Mouse (Mus musculus) forebrain, embryonic 11.5 days (tissue): ENCODE data around the gene Ndufaf8. TPM values are rescaled to one million over a fixed set of nuclear protein-coding genes. Genes with fewer than 3 reads are reported as not detected.

Experiments used
- ATAC-seq: fragments of 200-750 bp; cut with Nextera tagmentation; replicated peaks from 2 replicates; pipeline ENCODE4 v1.8.0; 2017; ENCODE audit warnings: moderate TSS enrichment; ENCODE audit not compliant: low FRiP score
- DNase-seq: peaks from one replicate; pipeline ENCODE4 v3.0.0-alpha.2; 2017; ENCODE audit warnings: low spot score
- H3K27ac ChIP-seq: fragments of 300-500 bp; sonication (generic); 2 replicates; pipeline ENCODE4 v1.5.1; 2014; ENCODE audit warnings: low read depth, low read length
- H3K27me3 ChIP-seq: fragments of 300-500 bp; sonication (generic); 2 replicates; pipeline ENCODE4 v1.6.1; 2014; ENCODE audit warnings: mild to moderate bottlenecking, low read length, mixed read lengths; ENCODE audit not compliant: control insufficient read depth, insufficient read depth
- H3K36me3 ChIP-seq: fragments of 300-500 bp; sonication (generic); 2 replicates; pipeline ENCODE4 v1.6.1; 2014; ENCODE audit warnings: mild to moderate bottlenecking, low read length, moderate library complexity, mixed read lengths; ENCODE audit not compliant: control insufficient read depth, insufficient read depth
- H3K4me1 ChIP-seq: fragments of 300-500 bp; sonication (generic); replicated peaks from 2 replicates; pipeline ENCODE4 v1.6.1; 2014; ENCODE audit warnings: low read length, mixed read lengths; ENCODE audit not compliant: control insufficient read depth, insufficient read depth
- H3K4me2 ChIP-seq: fragments of 300-500 bp; sonication (generic); 2 replicates; pipeline ENCODE4 v1.6.1; 2014; ENCODE audit warnings: low read depth, mild to moderate bottlenecking, low read length, moderate library complexity, mixed read lengths; ENCODE audit not compliant: severe bottlenecking
- H3K4me3 ChIP-seq: fragments of 300-500 bp; sonication (generic); 2 replicates; pipeline ENCODE4 v1.5.1; 2014; ENCODE audit warnings: low read depth, low read length
- H3K9ac ChIP-seq: fragments of 300-500 bp; sonication (generic); 2 replicates; pipeline ENCODE4 v1.6.1; 2014; ENCODE audit warnings: low read length
- H3K9me3 ChIP-seq: fragments of 300-500 bp; sonication (generic); 2 replicates; pipeline ENCODE4 v1.6.1; 2016; ENCODE audit warnings: low read length, mixed read lengths; ENCODE audit not compliant: control insufficient read depth
- WGBS: fragments of 180-500 bp; shearing (Covaris S2); extraction: QIAGEN DNeasy Blood & Tissue Kit; methylation state at CpG from one replicate; pipeline ENCODE4 v1.1.7; 2014; 5-methylcytosine and 5-hydroxymethylcytosine counted together
- polyA plus RNA-seq: library from polyadenylated mRNA; unstranded; fragments of >200 nt; fragmentation: Nextera tagmentation; extraction: Ambion mirVana; gene quantifications from 2 replicates; pipeline ENCODE4 v1.2.1, GENCODE M21; 2014

The Ndufaf8 gene
- 65.2 and 69.9 TPM in 2 replicates for polyA plus RNA-seq

DNA sequence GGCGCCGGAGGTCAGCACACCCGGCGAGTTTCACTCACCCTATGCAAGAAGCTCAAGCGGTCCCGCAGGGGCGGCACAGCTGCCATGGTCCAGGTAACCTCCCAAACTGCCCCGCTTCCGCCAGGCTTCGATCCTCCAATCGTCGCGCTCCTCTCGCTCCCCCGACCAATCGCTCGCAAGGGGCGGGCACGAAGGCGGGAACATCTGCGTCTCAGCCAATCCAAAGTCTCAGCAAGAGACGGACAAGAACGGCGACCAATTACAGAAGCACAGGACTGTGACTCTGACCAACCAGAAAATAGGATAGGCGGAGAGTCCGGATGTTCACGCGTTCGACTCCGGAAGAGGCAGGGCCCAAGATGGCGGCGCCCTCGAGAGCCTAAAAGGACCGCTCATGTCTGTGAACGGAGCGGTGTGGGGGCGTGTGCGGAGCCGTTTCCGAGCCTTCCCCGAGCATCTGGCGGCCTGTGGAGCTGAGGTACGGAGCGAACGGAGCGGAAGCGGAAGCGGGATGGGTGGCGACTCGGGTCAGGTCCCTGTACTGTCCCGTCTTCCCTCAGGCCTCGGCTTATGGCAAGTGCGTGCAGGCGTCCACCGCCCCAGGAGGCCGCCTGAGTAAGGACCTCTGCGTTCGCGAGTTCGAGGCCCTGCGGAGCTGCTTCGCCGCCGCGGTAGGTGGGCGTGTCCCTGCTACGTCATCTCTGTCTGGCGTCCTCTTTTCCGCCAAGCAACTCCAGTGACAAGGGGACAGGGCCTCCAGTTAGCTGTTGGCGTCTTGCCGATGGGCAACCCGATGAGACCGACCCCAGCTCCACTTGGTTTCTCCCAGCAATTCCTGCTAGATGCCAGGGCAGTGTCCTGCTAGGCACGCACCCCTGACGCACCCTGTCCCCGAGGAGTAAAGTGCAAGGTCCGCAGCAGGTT, at the start of gene Ndufaf8, which contains the start of gene Tepsin:
Gene Ndufaf8 (plus strand): TSS at position 341 of the 924 bp plus-strand sequence.
Gene Tepsin (minus strand): TSS at position 144 of the 924 bp plus-strand sequence.
- WGBS, result under 1% methylated on average over 77 of the region's 77 CpGs
- peak; percentile 98 for ATAC-seq
- Histone ChIP-seq H3K9me3 (no peaks in the 10 kb centered on the region), H3K27me3 (no peaks in the 10 kb centered on the region), H3K4me3 (peak within 1 kb of the TSS; percentile 87), H3K27ac (peak within 1 kb of the TSS; percentile 82), H3K4me1 (peaks cover 16% of the 10 kb centered on the region), H3K4me2 (peak within 1 kb of the TSS; percentile 92), H3K36me3 (no peaks in the 10 kb centered on the region), H3K9ac (peak within 1 kb of the TSS; percentile 81)
- DNase-seq, result peak; percentile 98

DNA sequence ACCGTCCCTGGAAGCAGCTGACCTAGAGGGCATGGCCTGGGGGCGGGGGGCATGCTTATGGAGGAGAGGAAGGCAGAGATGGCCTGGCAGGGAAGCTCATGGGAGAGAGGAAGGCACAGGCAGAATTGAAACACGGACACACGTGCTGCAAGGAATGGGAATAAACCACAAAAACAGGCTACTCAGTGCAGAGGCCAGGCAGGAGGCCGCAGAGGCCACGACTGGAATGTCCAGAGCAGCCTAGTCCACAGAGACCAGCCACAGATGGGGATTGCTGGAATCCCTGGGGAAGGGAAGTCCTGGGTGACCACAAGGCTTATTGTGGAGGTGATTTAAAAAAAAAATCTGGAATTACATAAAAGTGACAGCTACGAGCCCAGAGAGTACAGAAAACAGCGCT, 49.7 kb upstream of the Ndufaf8 start:
- no peak overlapping the region for H3K4me3 ChIP-seq
- peaks cover 18% of the 10 kb centered on the region for H3K4me1 ChIP-seq
- no peak overlapping the region for H3K4me2 ChIP-seq
- WGBS, result 84% methylated on average over 8 of the region's 8 CpGs
- ATAC-seq, result no peak
- no peaks in the 10 kb centered on the region for H3K36me3 ChIP-seq
- H3K27ac ChIP-seq, result no peak overlapping the region
- H3K27me3 ChIP-seq, result peaks cover 14% of the 10 kb centered on the region
- no peaks in the 10 kb centered on the region for H3K9me3 ChIP-seq
- no peak overlapping the region for H3K9ac ChIP-seq
- DNase-seq, result no peak

- Histone ChIP-seq H3K4me3 (no peak overlapping the region), H3K9me3 (no peaks in the 10 kb centered on the region), H3K36me3 (no peaks in the 10 kb centered on the region), H3K9ac (no peak overlapping the region), H3K4me1 (peaks cover 12% of the 10 kb centered on the region), H3K4me2 (no peak overlapping the region), H3K27ac (no peak overlapping the region), H3K27me3 (peaks cover 14% of the 10 kb centered on the region)
- WGBS, result 47% methylated on average over 14 of the region's 14 CpGs
- ATAC-seq (no peak), DNase-seq (no peak)
Measured at GRCm38 (mm10) chr11:120051124-120051811, 47.5 kb upstream of the Ndufaf8 start.

- Histone ChIP-seq H3K9me3 (no peaks in the 10 kb centered on the region), H3K4me2 (no peak overlapping the region), H3K27ac (no peak overlapping the region), H3K4me3 (no peak overlapping the region), H3K27me3 (peaks cover 14% of the 10 kb centered on the region), H3K4me1 (peaks cover 8% of the 10 kb centered on the region; the same call in 1 of the 2 replicates), H3K9ac (no peak overlapping the region), H3K36me3 (no peaks in the 10 kb centered on the region)
- ATAC-seq (no peak), DNase-seq (no peak)
- 82% methylated on average over 9 of the region's 9 CpGs for WGBS
Measured at GRCm38 (mm10) chr11:120052274-120052673, 46.5 kb upstream of the Ndufaf8 start.

GRCm38 (mm10) chr11:120053846-120054245, 44.9 kb upstream of the Ndufaf8 start:
- no peak overlapping the region for H3K9ac ChIP-seq
- no peaks in the 10 kb centered on the region for H3K36me3 ChIP-seq
- H3K4me1 ChIP-seq, result 0 out of 2 replicates have a peak, but pooled peaks cover 1% of the 10 kb centered on the region
- peaks cover 4% of the 10 kb centered on the region for H3K27me3 ChIP-seq
- WGBS, result 87% methylated on average over 4 of the region's 4 CpGs
- H3K27ac ChIP-seq, result no peak overlapping the region
- DNase-seq, result no peak
- H3K9me3 ChIP-seq, result no peaks in the 10 kb centered on the region
- no peak overlapping the region for H3K4me3 ChIP-seq
- no peak for ATAC-seq
- no peak overlapping the region for H3K4me2 ChIP-seq

GRCm38 (mm10) chr11:120055953-120056732, 42.6 kb upstream of the Ndufaf8 start:
- no peaks in the 10 kb centered on the region for H3K27me3 ChIP-seq
- H3K36me3 ChIP-seq, result no peaks in the 10 kb centered on the region
- H3K4me2 ChIP-seq, result no peak overlapping the region
- no peak overlapping the region for H3K9ac ChIP-seq
- H3K4me1 ChIP-seq, result no peaks in the 10 kb centered on the region
- no peak overlapping the region for H3K27ac ChIP-seq
- WGBS, result 85% methylated on average over 12 of the region's 12 CpGs
- no peaks in the 10 kb centered on the region for H3K9me3 ChIP-seq
- no peak overlapping the region for H3K4me3 ChIP-seq
- ATAC-seq (no peak), DNase-seq (no peak)

- Histone ChIP-seq H3K36me3 (no peaks in the 10 kb centered on the region), H3K27me3 (no peaks in the 10 kb centered on the region), H3K4me3 (no peak overlapping the region), H3K27ac (no peak overlapping the region), H3K4me1 (no peaks in the 10 kb centered on the region), H3K9me3 (no peaks in the 10 kb centered on the region), H3K9ac (no peak overlapping the region), H3K4me2 (no peak overlapping the region)
- no peak for DNase-seq
- ATAC-seq, result no peak
- 88% methylated on average over 8 of the region's 8 CpGs for WGBS
Measured at GRCm38 (mm10) chr11:120060634-120061033, 38.1 kb upstream of the Ndufaf8 start.

DNA sequence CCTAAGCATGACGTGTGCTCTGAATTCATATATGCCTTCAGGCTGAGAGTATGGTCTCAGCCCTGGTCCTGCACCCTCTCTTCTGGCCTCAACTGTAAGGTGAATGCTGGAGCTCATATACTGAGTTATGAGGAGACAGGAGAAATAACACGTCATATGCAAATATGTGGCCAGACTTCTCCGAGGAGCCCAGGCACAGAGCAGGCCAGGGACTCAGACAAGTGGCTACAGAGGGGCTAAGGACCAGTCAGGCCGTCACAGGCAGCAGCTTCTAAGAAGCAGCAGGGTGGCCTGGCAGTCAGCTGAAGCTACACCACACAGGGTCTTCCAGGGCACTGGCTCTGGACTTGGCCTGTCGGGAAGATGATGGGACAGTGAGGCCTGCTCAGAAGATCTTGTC, 35.4 kb upstream of the Ndufaf8 start:
- no peak overlapping the region for H3K27ac ChIP-seq
- H3K9ac ChIP-seq, result no peak overlapping the region
- 89% methylated on average over 5 of the region's 5 CpGs for WGBS

More for the DNA sequence above, 35.4 kb upstream of the Ndufaf8 start:
- H3K4me3 ChIP-seq, result no peak overlapping the region
- H3K4me2 ChIP-seq, result no peak overlapping the region
- H3K27me3 ChIP-seq, result no peaks in the 10 kb centered on the region
- H3K4me1 ChIP-seq, result no peaks in the 10 kb centered on the region
- ATAC-seq (no peak), DNase-seq (no peak)
- H3K36me3 ChIP-seq, result 0 out of 2 replicates have a peak, but pooled peaks cover 2% of the 10 kb centered on the region
- no peaks in the 10 kb centered on the region for H3K9me3 ChIP-seq
